Comparison of ENCODE assay signal across 12 mouse cellular contexts in genomic region chr13:99442434-99443249, GRCm38 (mm10).
DNase-seq lines count a peak whose midpoint lies in the region; ATAC-seq lines count a peak whose summit lies in the region.
"Had no signal": no experiment of that assay in that cellular context is flagged by ENCODE, and none has a peak within 500 bp of the region (broad histone marks: within the 10 kb centered on the region; RNA-seq: fewer than 3 reads in every experiment).

No protein-coding gene starts in this region.

- peaks cover 25% of the 10 kb centered on the region for H3K36me3 ChIP-seq in embryonic facial prominence, embryonic 14.5 days (ENCODE audit: control insufficient read depth, insufficient read depth, low read length)
- H3K36me3 ChIP-seq in hindbrain, embryonic 15.5 days: peaks cover 38% of the 10 kb centered on the region
- peaks cover 44% of the 10 kb centered on the region for H3K36me3 ChIP-seq in neural tube, embryonic 12.5 days

- 63% methylated on average over 12 of the region's 12 CpGs for WGBS in embryonic facial prominence, embryonic 14.5 days
- 21% methylated on average over 12 of the region's 12 CpGs for WGBS in hindbrain, embryonic 15.5 days
- 32% methylated on average over 12 of the region's 12 CpGs for WGBS in neural tube, embryonic 12.5 days

- H3K9me3 ChIP-seq in embryonic facial prominence, embryonic 14.5 days (ENCODE audit: control insufficient read depth, low read length): no peaks in the 10 kb centered on the region
- no peaks in the 10 kb centered on the region for H3K9me3 ChIP-seq in hindbrain, embryonic 15.5 days
- no peaks in the 10 kb centered on the region for H3K9me3 ChIP-seq in neural tube, embryonic 12.5 days

- peaks cover 43% of the 10 kb centered on the region for H3K4me1 ChIP-seq in embryonic facial prominence, embryonic 14.5 days (ENCODE audit: control insufficient read depth, insufficient read depth, low read length)
- H3K4me1 ChIP-seq in hindbrain, embryonic 15.5 days (replicated peaks): peaks cover 64% of the 10 kb centered on the region
- peaks cover 57% of the 10 kb centered on the region for H3K4me1 ChIP-seq in neural tube, embryonic 12.5 days

- no peak overlapping the region for H3K9ac ChIP-seq in embryonic facial prominence, embryonic 14.5 days (ENCODE audit: low read depth, low read length)
- H3K9ac ChIP-seq in hindbrain, embryonic 15.5 days: no peak overlapping the region
- H3K9ac ChIP-seq in neural tube, embryonic 12.5 days: no peak overlapping the region

- peak; percentile 18 for DNase-seq in kidney, postnatal 14 days
- DNase-seq in kidney, adult 9 months: no peak
- no peak for DNase-seq in embryonic facial prominence, embryonic 14.5 days (ENCODE audit: low spot score)
- no peak for DNase-seq in gastrocnemius, adult 8-10 months (ENCODE audit: low spot score in 2 of 2)
- no peak for DNase-seq in natural killer cell, adult 2 months (ENCODE audit: low spot score in 2 of 2)
- no peak for DNase-seq in spleen, postnatal 14 days (ENCODE audit: low spot score in 2 of 2)
- DNase-seq: cerebellum, postnatal 36 days; heart, adult 18-20 months; lung, adult 2 months; thymus, postnatal 14 days had no signal

- ATAC-seq in embryonic facial prominence, embryonic 14.5 days (ENCODE audit: low read depth): no peak
- ATAC-seq in hindbrain, embryonic 15.5 days (ENCODE audit: low FRiP score, low read depth): no peak
- no peak for ATAC-seq in neural tube, embryonic 12.5 days (ENCODE audit: low FRiP score, low read depth)

- no peaks in the 10 kb centered on the region for H3K27me3 ChIP-seq in embryonic facial prominence, embryonic 14.5 days (replicated peaks; ENCODE audit: control insufficient read depth, insufficient read depth, low read length)
- no peaks in the 10 kb centered on the region for H3K27me3 ChIP-seq in hindbrain, embryonic 15.5 days
- no peaks in the 10 kb centered on the region for H3K27me3 ChIP-seq in neural tube, embryonic 12.5 days (replicated peaks)

- no peak overlapping the region for H3K4me2 ChIP-seq in embryonic facial prominence, embryonic 14.5 days (ENCODE audit: low read depth, low read length)
- H3K4me2 ChIP-seq in hindbrain, embryonic 15.5 days: no peak overlapping the region
- peak overlapping the region; percentile 57 for H3K4me2 ChIP-seq in neural tube, embryonic 12.5 days (replicated peaks)

- no peak overlapping the region for H3K4me3 ChIP-seq in embryonic facial prominence, embryonic 14.5 days (ENCODE audit: low read depth, low read length)
- no peak overlapping the region for H3K4me3 ChIP-seq in hindbrain, embryonic 15.5 days
- peak overlapping the region; percentile 16 for H3K4me3 ChIP-seq in neural tube, embryonic 12.5 days

- H3K27ac ChIP-seq in embryonic facial prominence, embryonic 14.5 days (replicated peaks; ENCODE audit: low read depth, low read length): peak overlapping the region; percentile 22; the same call in 1 of the 2 replicates
- H3K27ac ChIP-seq in hindbrain, embryonic 15.5 days (replicated peaks): peak overlapping the region; percentile 72; the same call in 1 of the 2 replicates
- no peak overlapping the region for H3K27ac ChIP-seq in neural tube, embryonic 12.5 days
